Mouse (Mus musculus): Measurements from ENCODE around the gene Ids.

- TF ChIP-seq POLR2A (IDR thresholded peaks at IDR 0.05; ENCODE audit: borderline replicate concordance, extremely low read depth, low read depth, low read length) (no peak), CTCF (IDR thresholded peaks at IDR 0.05; ENCODE audit: insufficient read depth, low read length) (no peak)
These were observed 1.9 kb downstream of the Ids start for GRCm38 (mm10) chrX:70362985-70363384.
